Mouse (Mus musculus) midbrain, embryonic 16.5 days (tissue): ENCODE results near the gene Aox2. TPM values are rescaled to one million over a fixed set of nuclear protein-coding genes. Genes with fewer than 3 reads are reported as not detected.

Source experiments
- ATAC-seq: fragments of 200-750 bp; cut with Nextera tagmentation; 2 replicates; pipeline ENCODE4 v1.8.0; 2017; ENCODE audit warnings: moderate TSS enrichment
- H3K27ac ChIP-seq: fragments of 300-500 bp; sonication (generic); 2 replicates; pipeline ENCODE4 v1.5.1; 2014; ENCODE audit warnings: mild to moderate bottlenecking, low read length, mixed read lengths
- H3K27me3 ChIP-seq: fragments of 300-500 bp; sonication (generic); 2 replicates; pipeline ENCODE4 v1.6.1; 2014; ENCODE audit warnings: low read depth, low read length, mixed read lengths; ENCODE audit not compliant: control insufficient read depth, insufficient read depth
- H3K36me3 ChIP-seq: fragments of 300-500 bp; sonication (generic); 2 replicates; pipeline ENCODE4 v1.6.1; 2014; ENCODE audit warnings: mild to moderate bottlenecking, low read length, moderate library complexity, mixed read lengths; ENCODE audit not compliant: control insufficient read depth, insufficient read depth
- H3K4me1 ChIP-seq: fragments of 300-500 bp; sonication (generic); 2 replicates; pipeline ENCODE4 v1.6.1; 2014; ENCODE audit warnings: mild to moderate bottlenecking, low read length, mixed read lengths; ENCODE audit not compliant: control insufficient read depth, insufficient read depth
- H3K4me2 ChIP-seq: fragments of 300-500 bp; sonication (generic); 2 replicates; pipeline ENCODE4 v1.6.1; 2014; ENCODE audit warnings: mild to moderate bottlenecking, low read length, mixed read lengths
- H3K4me3 ChIP-seq: fragments of 300-500 bp; sonication (generic); 2 replicates; pipeline ENCODE4 v1.5.1; 2014; ENCODE audit warnings: low read depth, mild to moderate bottlenecking, low read length, moderate library complexity, mixed read lengths
- H3K9ac ChIP-seq: fragments of 300-500 bp; sonication (generic); 2 replicates; pipeline ENCODE4 v1.6.1; 2014; ENCODE audit warnings: low read depth, low read length, mixed read lengths
- H3K9me3 ChIP-seq: fragments of 300-500 bp; sonication (generic); replicated peaks from 2 replicates; pipeline ENCODE4 v1.6.1; 2014; ENCODE audit warnings: mild to moderate bottlenecking, low read length, mixed read lengths; ENCODE audit not compliant: control insufficient read depth, poor library complexity, severe bottlenecking
- WGBS: fragments of 180-500 bp; shearing (Covaris S2); extraction: QIAGEN DNeasy Blood & Tissue Kit; methylation state at CpG from one replicate; pipeline ENCODE4 v1.1.7; 2014; 5-methylcytosine and 5-hydroxymethylcytosine counted together
- polyA plus RNA-seq: library from polyadenylated mRNA; unstranded; fragments of >200 nt; fragmentation: Nextera tagmentation; extraction: Ambion mirVana; gene quantifications from 2 replicates; pipeline ENCODE4 v1.2.1, GENCODE M21; 2015

Aox2 gene
- polyA plus RNA-seq, 1 experiment from 2014 or later, result 0.03 TPM

- no peaks in the 10 kb centered on the region for H3K4me1 ChIP-seq
- no peak overlapping the region for H3K27ac ChIP-seq
- 83% methylated on average over 6 of the region's 6 CpGs for WGBS
- no peak overlapping the region for H3K9ac ChIP-seq
- no peak overlapping the region for H3K4me3 ChIP-seq
- no peaks in the 10 kb centered on the region for H3K27me3 ChIP-seq
- H3K36me3 ChIP-seq, result no peaks in the 10 kb centered on the region
- no peak for ATAC-seq
- no peaks in the 10 kb centered on the region for H3K9me3 ChIP-seq
- no peak overlapping the region for H3K4me2 ChIP-seq
These were observed 70.6 kb downstream of the Aox2 start for GRCm38 (mm10) chr1:58348712-58349111.

- Histone ChIP-seq H3K4me2 (no peak overlapping the region), H3K36me3 (no peaks in the 10 kb centered on the region), H3K4me3 (no peak overlapping the region), H3K9ac (no peak overlapping the region), H3K9me3 (no peaks in the 10 kb centered on the region), H3K27me3 (no peaks in the 10 kb centered on the region), H3K27ac (no peak overlapping the region), H3K4me1 (no peaks in the 10 kb centered on the region)
- no peak for ATAC-seq
- WGBS, result 79% methylated on average over 4 of the region's 4 CpGs
These were observed 75.2 kb downstream of the Aox2 start for GRCm38 (mm10) chr1:58353238-58353893.

- Histone ChIP-seq H3K9ac (no peak overlapping the region), H3K36me3 (no peaks in the 10 kb centered on the region), H3K27me3 (no peaks in the 10 kb centered on the region), H3K4me2 (no peak overlapping the region), H3K27ac (no peak overlapping the region), H3K4me3 (no peak overlapping the region), H3K9me3 (no peaks in the 10 kb centered on the region), H3K4me1 (no peaks in the 10 kb centered on the region)
- WGBS, result 88% methylated on average over 19 of the region's 19 CpGs
- no peak for ATAC-seq
These were observed 81.1 kb downstream of the Aox2 start for GRCm38 (mm10) chr1:58358958-58359901.

GRCm38 (mm10) chr1:58362296-58362695 lies 84.2 kb downstream of the Aox2 start:
- H3K9me3 ChIP-seq, result no peaks in the 10 kb centered on the region
- no peaks in the 10 kb centered on the region for H3K4me1 ChIP-seq
- no peak overlapping the region for H3K9ac ChIP-seq
- no peak overlapping the region for H3K27ac ChIP-seq
- WGBS, result 46% methylated on average over 4 of the region's 4 CpGs
- no peaks in the 10 kb centered on the region for H3K36me3 ChIP-seq
- no peak for ATAC-seq
- no peak overlapping the region for H3K4me2 ChIP-seq
- no peaks in the 10 kb centered on the region for H3K27me3 ChIP-seq
- H3K4me3 ChIP-seq, result no peak overlapping the region

- no peak overlapping the region for H3K4me2 ChIP-seq
- H3K27me3 ChIP-seq, result no peaks in the 10 kb centered on the region
- no peaks in the 10 kb centered on the region for H3K36me3 ChIP-seq
- no peak overlapping the region for H3K27ac ChIP-seq
- no peak for ATAC-seq
- no peaks in the 10 kb centered on the region for H3K9me3 ChIP-seq
- H3K4me1 ChIP-seq, result no peaks in the 10 kb centered on the region
- no peak overlapping the region for H3K9ac ChIP-seq
- WGBS, result 90% methylated on average over 12 of the region's 12 CpGs
- H3K4me3 ChIP-seq, result no peak overlapping the region
These were observed 86.4 kb downstream of the Aox2 start for GRCm38 (mm10) chr1:58364551-58364950.

- H3K4me3 ChIP-seq, result no peak overlapping the region
- H3K36me3 ChIP-seq, result no peaks in the 10 kb centered on the region
- no peak for ATAC-seq
- no peak overlapping the region for H3K27ac ChIP-seq
- H3K4me2 ChIP-seq, result no peak overlapping the region
- whole genome bisulfite sequencing, result 92% methylated on average over 3 of the region's 3 CpGs
- no peaks in the 10 kb centered on the region for H3K4me1 ChIP-seq
- H3K9ac ChIP-seq, result no peak overlapping the region
- no peaks in the 10 kb centered on the region for H3K27me3 ChIP-seq
- H3K9me3 ChIP-seq, result no peaks in the 10 kb centered on the region
These were observed 87.7 kb downstream of the Aox2 start for GRCm38 (mm10) chr1:58365829-58366228.

- 85% methylated on average over 12 of the region's 12 CpGs for WGBS
- Histone ChIP-seq H3K27me3 (no peaks in the 10 kb centered on the region), H3K36me3 (no peaks in the 10 kb centered on the region), H3K27ac (no peak overlapping the region), H3K9me3 (no peaks in the 10 kb centered on the region), H3K9ac (no peak overlapping the region), H3K4me1 (no peaks in the 10 kb centered on the region), H3K4me3 (no peak overlapping the region), H3K4me2 (no peak overlapping the region)
- ATAC-seq, result no peak
These were observed 88.8 kb downstream of the Aox2 start for GRCm38 (mm10) chr1:58366737-58367471.

- Histone ChIP-seq H3K4me3 (no peak overlapping the region), H3K36me3 (no peaks in the 10 kb centered on the region), H3K4me1 (no peaks in the 10 kb centered on the region), H3K9me3 (no peaks in the 10 kb centered on the region), H3K4me2 (no peak overlapping the region), H3K27ac (no peak overlapping the region), H3K27me3 (no peaks in the 10 kb centered on the region), H3K9ac (no peak overlapping the region)
- no peak for ATAC-seq
- WGBS, result 84% methylated on average over 2 of the region's 2 CpGs
These were observed 91.6 kb downstream of the Aox2 start for GRCm38 (mm10) chr1:58369716-58370115.
